Mouse (Mus musculus) B cell, adult (primary cell): ENCODE data around the gene Kazn. TPM values are rescaled to one million over a fixed set of nuclear protein-coding genes. Genes with fewer than 3 reads are reported as not detected.

ENCODE experiments used
- total RNA-seq: library from RNA; stranded (reverse); gene quantifications from 4 replicates; pipeline ENCODE4 v1.2.4, GENCODE M21; 2023; ENCODE audit not compliant: inconsistent age

Gene Kazn
- total RNA-seq = not detected in 4 replicates

DNA sequence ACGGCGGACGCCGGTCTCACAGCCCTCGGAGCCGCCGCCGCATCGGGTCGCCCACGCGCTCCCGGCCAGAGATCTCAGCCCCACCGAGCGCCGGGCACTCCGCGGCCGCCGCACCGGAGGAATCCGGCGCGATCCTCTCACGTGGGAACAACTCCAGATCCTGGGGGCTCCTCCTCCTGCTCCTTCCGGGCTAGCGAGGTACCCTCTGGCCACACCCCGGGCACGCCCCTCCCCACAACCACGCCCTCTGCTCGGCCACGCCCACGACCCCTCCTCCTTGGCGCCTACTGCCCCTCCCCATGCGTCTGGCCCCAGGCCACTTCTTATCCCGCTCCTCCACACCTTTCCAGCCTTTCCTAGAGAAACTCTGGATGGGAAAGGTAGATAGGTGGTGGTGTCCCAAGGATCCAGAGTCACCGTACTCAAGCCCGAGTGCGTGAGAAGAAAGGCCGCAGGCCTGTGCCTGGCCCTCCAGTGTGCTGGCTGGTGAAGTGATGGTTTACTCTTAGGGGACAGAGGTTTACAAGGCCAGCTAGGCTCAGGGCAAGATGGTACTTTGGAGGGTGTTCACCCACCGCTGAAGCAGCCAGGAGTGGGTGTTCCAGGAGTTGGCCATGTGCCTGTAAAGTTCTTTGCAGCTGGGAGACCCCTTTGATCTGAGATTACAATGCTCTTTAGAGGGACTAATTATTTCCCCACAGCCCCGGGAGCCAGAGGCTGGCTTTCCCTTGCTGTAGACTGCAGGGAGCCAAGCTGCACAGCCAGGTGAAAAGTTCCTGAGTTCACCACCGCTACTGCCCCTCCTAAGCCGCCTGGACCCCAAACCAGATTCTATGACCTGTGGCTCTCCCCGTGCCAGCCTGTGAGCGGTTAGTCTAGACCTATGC, at the start of gene Kazn:
Kazn (minus strand) TSS at position 162 of the 887 bp plus-strand sequence.

DNA sequence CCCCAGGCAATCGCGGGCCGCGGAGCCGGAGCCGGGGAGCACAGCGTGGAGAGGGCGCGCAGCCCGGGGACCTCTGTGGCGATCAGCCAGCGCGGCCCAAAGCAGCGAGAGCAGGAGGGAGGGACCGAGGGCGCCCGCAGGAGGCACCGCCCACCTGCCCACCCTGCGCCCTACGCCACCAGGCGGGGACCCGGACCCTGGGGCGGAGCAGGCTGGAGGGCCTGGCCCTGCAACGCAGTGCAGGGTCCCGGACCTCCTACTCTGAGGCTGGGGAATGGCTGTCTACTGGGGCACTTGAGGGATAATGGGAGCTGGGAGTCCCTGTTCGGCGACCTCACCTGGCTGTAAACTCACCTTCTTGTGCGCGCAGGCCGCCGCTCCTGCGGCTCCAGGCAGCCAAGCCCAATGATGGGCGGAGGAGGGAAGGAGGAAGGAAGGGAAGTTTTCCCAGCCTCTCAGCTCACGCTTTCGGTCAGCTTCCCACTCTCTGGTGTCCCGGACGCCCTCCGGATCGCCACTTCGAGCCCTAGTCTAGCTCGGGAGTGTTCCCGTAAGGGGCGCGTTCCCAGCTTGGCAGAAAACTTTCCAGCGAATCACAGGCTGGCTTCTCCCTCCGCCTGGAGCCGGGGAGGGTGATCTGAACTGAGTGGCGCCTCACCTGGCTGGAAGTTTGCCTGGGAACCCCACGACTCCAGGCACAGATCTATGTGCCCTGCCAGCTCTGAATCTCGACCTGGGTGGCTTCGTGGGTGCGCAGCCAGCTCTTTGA, 154.9 kb downstream of the Kazn start, which contains the start of gene Tmem51:
Tmem51 (minus strand) TSS at position 174 of the 769 bp plus-strand sequence.

Other genes starting within 250 kb of the Kazn start
- not detected in 4 replicates for gene Fhad1, start 224.3 kb downstream of the Kazn start, total RNA-seq
- 0.45 to 1.3 TPM (median 0.78 TPM) in 4 replicates for gene Tmem51, start 155.1 kb downstream of the Kazn start, total RNA-seq